ENCODE assay signal across 9 mouse cellular contexts in genomic region chr12:33956576-33957399, GRCm38 (mm10). TPM values are rescaled to one million over a fixed set of nuclear protein-coding genes. Genes with fewer than 3 reads are reported as not detected.
DNase-seq lines count a peak whose midpoint lies in the region; ATAC-seq and TF ChIP-seq lines count a peak whose summit lies in the region.
"Had no signal": no experiment of that assay in that cellular context is flagged by ENCODE, and none has a peak within 500 bp of the region (broad histone marks: within the 10 kb centered on the region; RNA-seq: fewer than 3 reads in every experiment).

No protein-coding gene starts in this region.

- H3K27me3 ChIP-seq in midbrain, embryonic 11.5 days (ENCODE audit: control insufficient read depth, insufficient read depth, low read length): peaks cover 80% of the 10 kb centered on the region
- peaks cover 24% of the 10 kb centered on the region for H3K27me3 ChIP-seq in thymus, adult 2 months (ENCODE audit: control insufficient read depth, insufficient read depth, low read length)

- intact Hi-C loops in heart, postnatal 36 days (cut with DNase I): no loop called here

- peak; percentile 16 to 67 for DNase-seq in adrenal gland, adult (ENCODE audit: inconsistent age in 2 of 2, low spot score in 1 of 2)
- DNase-seq in adrenal gland, adult 8-10 months: no peak
- DNase-seq in right cerebral cortex, postnatal 4 days: peak; percentile 8
- DNase-seq in right cerebral cortex, postnatal 36 days (ENCODE audit: low spot score in 2 of 2): no peak
- peak; percentile 42 to 48 for DNase-seq in heart, postnatal 36 days
- DNase-seq in midbrain, embryonic 11.5 days (ENCODE audit: low spot score, missing footprints): peak; percentile 97
- no peak for DNase-seq in thymus, adult 2 months
- no peak for DNase-seq in layer of hippocampus, postnatal 14 days (ENCODE audit: low spot score in 2 of 2)

- H3K9me3 ChIP-seq in midbrain, embryonic 11.5 days (ENCODE audit: control insufficient read depth, low read length): no peaks in the 10 kb centered on the region

- no peak overlapping the region for H3K27ac ChIP-seq in midbrain, embryonic 11.5 days (ENCODE audit: low read depth, low read length)
- no peak overlapping the region for H3K27ac ChIP-seq in thymus, adult 2 months (ENCODE audit: control insufficient read depth, insufficient read depth, low read length)

- H3K9ac ChIP-seq in midbrain, embryonic 11.5 days (ENCODE audit: low read length): no peak overlapping the region

- H3K36me3 ChIP-seq in midbrain, embryonic 11.5 days (ENCODE audit: control insufficient read depth, insufficient read depth, low read length): no peaks in the 10 kb centered on the region
- H3K36me3 ChIP-seq in thymus, adult 2 months (ENCODE audit: control insufficient read depth, insufficient read depth, low read length): no peaks in the 10 kb centered on the region

- TF ChIP-seq CTCF in thymus, adult 2 months (IDR thresholded peaks at IDR 0.05; ENCODE audit: borderline replicate concordance, control insufficient read depth, extremely low read depth, insufficient read depth, low read length, poor library complexity): no peak

- H3K4me3 ChIP-seq in midbrain, embryonic 11.5 days (ENCODE audit: low read depth, low read length): peak overlapping the region; percentile 56
- no peak overlapping the region for H3K4me3 ChIP-seq in thymus, adult 2 months (ENCODE audit: control insufficient read depth, insufficient read depth, low read length)
- H3K4me3 ChIP-seq: erythroblast, embryonic 14.5 days had no signal

- WGBS in midbrain, embryonic 11.5 days: under 1% methylated on average over 41 of the region's 43 CpGs
- 7% methylated on average over 39 of the region's 43 CpGs for WGBS in thymus, adult 2 months

- TF ChIP-seq POLR2A in thymus, adult 2 months (IDR thresholded peaks at IDR 0.05; ENCODE audit: control insufficient read depth, extremely low read depth, insufficient read depth, low read length, poor library complexity): no peak

- peaks cover 19% of the 10 kb centered on the region for H3K4me1 ChIP-seq in midbrain, embryonic 11.5 days (ENCODE audit: control insufficient read depth, insufficient read depth, low read length)
- peaks cover 9% of the 10 kb centered on the region; the same call in 1 of the 2 replicates for H3K4me1 ChIP-seq in thymus, adult 2 months (replicated peaks; ENCODE audit: control insufficient read depth, insufficient read depth, low read length)

- peak; percentile 41 for ATAC-seq in midbrain, embryonic 11.5 days (ENCODE audit: low FRiP score)

- peak overlapping the region; percentile 75 for H3K4me2 ChIP-seq in midbrain, embryonic 11.5 days

RNA-seq across cellular contexts. Expression of gene Twist1, which starts 0.7 kb away (rescaled TPM):
- 1 to 10 TPM; 4.9 to 7.5 (median 5.8) TPM for total RNA-seq in adrenal gland, adult 8-10 months (2022)
- total RNA-seq in heart, postnatal 36 days (2021): 1 to 10 TPM; 2.0 to 2.7 TPM
- 10.2 and 10.7 TPM in 2 replicates for polyA plus RNA-seq in midbrain, embryonic 11.5 days (2014; fragmentation: Nextera tagmentation; extraction: Ambion mirVana)
- polyA plus RNA-seq in thymus, adult 2 months (2012; rRNA removed): 2.7 and 3.3 TPM in 2 replicates
- 1 to 10 TPM; 1.6 to 1.9 TPM for total RNA-seq in layer of hippocampus, postnatal 14 days (2021)
- polyA plus RNA-seq: erythroblast, embryonic 14.5 days had no signal

RNA-seq across cellular contexts. Expression of gene Ferd3l, which starts 28.6 kb away (rescaled TPM):
- not detected for total RNA-seq in adrenal gland, adult 8-10 months (2022)
- total RNA-seq in heart, postnatal 36 days (2021): not detected
- polyA plus RNA-seq in midbrain, embryonic 11.5 days (2014; fragmentation: Nextera tagmentation; extraction: Ambion mirVana): 3.7 and 3.8 TPM in 2 replicates
- not detected in 2 replicates for polyA plus RNA-seq in thymus, adult 2 months (2012; rRNA removed)
- under 1 TPM in 1 of 2 experiments, not detected in 1; 0.39 TPM for total RNA-seq in layer of hippocampus, postnatal 14 days (2021)
- polyA plus RNA-seq: erythroblast, embryonic 14.5 days had no signal

Comparison
In these comparisons a context has a peak if more than half of its experiments do, and no peak if none do; other contexts are left out.
1. DNase-seq: peak in adrenal gland, adult (2 of 2), right cerebral cortex, postnatal 4 days (single experiment), heart, postnatal 36 days (2 of 2) and midbrain, embryonic 11.5 days (single experiment); none in adrenal gland, adult 8-10 months (single experiment), right cerebral cortex, postnatal 36 days (0 of 2), thymus, adult 2 months (single experiment) and layer of hippocampus, postnatal 14 days (0 of 2).